Mouse (Mus musculus) liver, adult (tissue): ENCODE results near the gene Ugt8a.

Experiments
- GATA4 ChIP-seq: IDR thresholded peaks from 2 replicates; pipeline ENCODE4 v1.6.1; 2014; ENCODE audit warnings: mild to moderate bottlenecking, low read length; ENCODE audit not compliant: insufficient replicate concordance

The Ugt8a gene

GRCm38 (mm10) chr3:125938092-125938755, at the start of gene Ugt8a:
Gene Ugt8a, minus strand, starts transcription at chr3:125938619.
- TF ChIP-seq GATA4, result no peak

- no peak for TF ChIP-seq GATA4
Observed at GRCm38 (mm10) chr3:125986639-125987038, 48.2 kb upstream of the Ugt8a start.

GRCm38 (mm10) chr3:125983707-125984420, 45.4 kb upstream of the Ugt8a start:
- no peak for TF ChIP-seq GATA4

- no peak for TF ChIP-seq GATA4
Observed at GRCm38 (mm10) chr3:125979475-125979874, 41.1 kb upstream of the Ugt8a start.

GRCm38 (mm10) chr3:125975899-125976298, 37.5 kb upstream of the Ugt8a start:
- no peak for TF ChIP-seq GATA4

GRCm38 (mm10) chr3:125969458-125969857, 31.0 kb upstream of the Ugt8a start:
- no peak for TF ChIP-seq GATA4

- no peak for TF ChIP-seq GATA4
Observed at GRCm38 (mm10) chr3:125956196-125956885, 17.9 kb upstream of the Ugt8a start.

GRCm38 (mm10) chr3:125954881-125955280, 16.5 kb upstream of the Ugt8a start:
- TF ChIP-seq GATA4, result no peak

GRCm38 (mm10) chr3:125940811-125941210, 2.4 kb upstream of the Ugt8a start:
- TF ChIP-seq GATA4, result no peak

- TF ChIP-seq GATA4, result no peak
Observed at GRCm38 (mm10) chr3:125938756-125939109, 314 bp upstream of the Ugt8a start.

GRCm38 (mm10) chr3:125937536-125938091, 805 bp downstream of the Ugt8a start:
- TF ChIP-seq GATA4, result no peak

GRCm38 (mm10) chr3:125935796-125936195, 2.6 kb downstream of the Ugt8a start:
- TF ChIP-seq GATA4, result no peak

- TF ChIP-seq GATA4, result no peak
Observed at GRCm38 (mm10) chr3:125932594-125933237, 5.7 kb downstream of the Ugt8a start.

GRCm38 (mm10) chr3:125931059-125931458, 7.4 kb downstream of the Ugt8a start:
- TF ChIP-seq GATA4, result no peak

- TF ChIP-seq GATA4, result no peak
Observed at GRCm38 (mm10) chr3:125920876-125921275, 17.5 kb downstream of the Ugt8a start.
